Mouse (Mus musculus) limb, embryonic 12.5 days (tissue): ENCODE measurements around the gene Sv2b. TPM values are rescaled to one million over a fixed set of nuclear protein-coding genes. Genes with fewer than 3 reads are reported as not detected.

Source experiments
- ATAC-seq: fragments of 200-750 bp; cut with Nextera tagmentation; 2 replicates; pipeline ENCODE4 v1.8.0; 2017; ENCODE audit warnings: low read depth, moderate TSS enrichment; ENCODE audit not compliant: insufficient number of reproducible peaks, insufficient read depth, low FRiP score, low TSS enrichment
- H3K27ac ChIP-seq: fragments of 300-500 bp; sonication (generic); 2 replicates; pipeline ENCODE4 v1.5.1; 2016; ENCODE audit warnings: mild to moderate bottlenecking, moderate library complexity
- H3K27me3 ChIP-seq: fragments of 300-500 bp; sonication (generic); 2 replicates; pipeline ENCODE4 v1.6.1; 2016; ENCODE audit warnings: mild to moderate bottlenecking, moderate library complexity
- H3K36me3 ChIP-seq: fragments of 300-500 bp; sonication (generic); 2 replicates; pipeline ENCODE4 v1.6.1; 2016; ENCODE audit warnings: mild to moderate bottlenecking, moderate library complexity
- H3K4me1 ChIP-seq: fragments of 300-500 bp; sonication (generic); replicated peaks from 2 replicates; pipeline ENCODE4 v1.6.1; 2016
- H3K4me2 ChIP-seq: fragments of 300-500 bp; sonication (generic); 2 replicates; pipeline ENCODE4 v1.6.1; 2016; ENCODE audit warnings: mild to moderate bottlenecking, moderate library complexity
- H3K4me3 ChIP-seq: fragments of 300-500 bp; sonication (generic); replicated peaks from 2 replicates; pipeline ENCODE4 v1.5.1; 2016; ENCODE audit warnings: mild to moderate bottlenecking
- H3K9ac ChIP-seq: fragments of 300-500 bp; sonication (generic); replicated peaks from 2 replicates; pipeline ENCODE4 v1.6.1; 2016; ENCODE audit warnings: mild to moderate bottlenecking, moderate library complexity
- H3K9me3 ChIP-seq: fragments of 300-500 bp; sonication (generic); 2 replicates; pipeline ENCODE4 v1.6.1; 2016; ENCODE audit warnings: mild to moderate bottlenecking, moderate library complexity
- whole genome bisulfite sequencing: fragments of 180-500 bp; shearing (Covaris S2); methylation state at CpG from one replicate; pipeline ENCODE4 v1.1.7; 2016; 5-methylcytosine and 5-hydroxymethylcytosine counted together
- polyA plus RNA-seq: library from polyadenylated mRNA; unstranded; fragments of >200 nt; fragmentation: Nextera tagmentation; extraction: Ambion mirVana; gene quantifications from 2 replicates; pipeline ENCODE4 v1.2.1, GENCODE M21; 2016

The Sv2b gene
- polyA plus RNA-seq, 1 experiment from 2014 or later = 1.8 TPM

- Histone ChIP-seq H3K4me3 (no peak overlapping the region), H3K9ac (no peak overlapping the region), H3K27me3 (no peaks in the 10 kb centered on the region), H3K27ac (no peak overlapping the region), H3K36me3 (no peaks in the 10 kb centered on the region), H3K4me2 (no peak overlapping the region), H3K4me1 (peaks cover 38% of the 10 kb centered on the region), H3K9me3 (no peaks in the 10 kb centered on the region)
- ATAC-seq = no peak
- 59% methylated on average over 2 of the region's 2 CpGs for WGBS
Measured at GRCm38 (mm10) chr7:75139306-75139705, 169.8 kb downstream of the Sv2b start.

DNA sequence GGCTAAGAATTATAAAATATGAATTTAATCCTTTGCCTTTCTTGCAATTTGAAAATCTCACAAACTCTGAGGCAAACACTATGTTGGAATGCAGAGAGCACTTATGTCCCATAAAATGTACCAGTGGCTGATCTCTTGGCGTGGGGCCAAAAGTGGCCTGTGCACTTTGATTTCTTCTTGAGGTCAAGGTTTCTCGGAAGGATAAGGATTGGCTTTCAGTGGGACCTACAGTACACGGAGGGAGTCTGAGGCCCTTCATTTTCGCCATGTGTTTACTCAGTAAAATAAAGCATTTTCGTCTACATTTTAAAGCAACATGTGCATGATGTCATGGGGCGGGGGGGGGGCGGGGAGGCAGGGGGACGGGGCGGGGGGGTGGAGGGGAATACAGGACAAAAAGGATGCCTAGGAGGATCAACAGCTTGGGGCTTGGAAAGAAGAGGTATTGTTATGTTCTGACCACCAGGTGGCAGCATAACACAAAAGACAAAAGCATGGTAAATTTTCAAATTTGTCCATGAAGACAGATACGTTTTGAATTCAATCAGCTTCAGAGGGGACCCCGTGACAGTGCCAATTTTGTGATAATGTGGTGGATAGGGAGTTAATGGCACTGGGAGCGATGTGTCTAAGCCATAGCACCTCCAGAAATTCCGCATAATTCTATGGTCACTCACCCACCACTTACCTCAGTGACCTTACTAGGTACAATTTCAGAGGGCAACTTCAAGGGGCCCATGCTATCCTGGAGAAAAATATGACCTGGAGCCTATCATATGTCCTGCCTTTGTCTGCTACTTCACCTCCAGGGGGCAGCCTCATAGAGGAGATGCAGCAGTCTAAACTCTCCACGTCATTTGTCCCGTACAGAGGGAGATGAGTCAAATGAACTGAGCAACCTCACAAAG, 174.1 kb downstream of the Sv2b start:
- no peaks in the 10 kb centered on the region for H3K9me3 ChIP-seq
- H3K36me3 ChIP-seq = no peaks in the 10 kb centered on the region
- no peak overlapping the region for H3K9ac ChIP-seq
- H3K27me3 ChIP-seq = no peaks in the 10 kb centered on the region
- peaks cover 16% of the 10 kb centered on the region for H3K4me1 ChIP-seq
- H3K4me3 ChIP-seq = no peak overlapping the region
- 26% methylated on average over 15 of the region's 15 CpGs for WGBS
- 0 out of 2 replicates have a peak, but pooled peaks have one; percentile 17 for ATAC-seq
- H3K27ac ChIP-seq = no peak overlapping the region
- no peak overlapping the region for H3K4me2 ChIP-seq

DNA sequence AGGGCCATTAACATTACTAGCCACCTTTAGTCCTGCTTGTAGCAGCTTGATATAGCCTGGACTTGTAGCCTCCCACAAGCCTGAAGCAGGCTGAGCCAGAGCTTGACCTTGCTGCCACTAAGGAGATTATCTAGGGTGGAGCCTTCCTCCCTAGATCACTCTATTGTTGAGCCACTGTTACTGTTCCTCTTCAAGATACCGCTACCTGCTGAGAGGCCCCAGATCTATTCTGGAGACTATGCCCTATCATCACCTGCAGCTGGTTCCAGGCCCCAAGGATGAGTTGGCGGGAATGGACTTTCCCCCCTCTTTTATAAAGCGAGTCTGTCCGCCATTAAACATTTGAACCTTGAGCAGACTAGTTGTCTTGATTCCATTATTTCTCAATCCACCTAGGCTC, 181.0 kb downstream of the Sv2b start:
- Histone ChIP-seq H3K4me1 (no peaks in the 10 kb centered on the region), H3K36me3 (no peaks in the 10 kb centered on the region), H3K9ac (no peak overlapping the region), H3K4me2 (no peak overlapping the region), H3K4me3 (no peak overlapping the region), H3K9me3 (no peaks in the 10 kb centered on the region), H3K27ac (no peak overlapping the region), H3K27me3 (no peaks in the 10 kb centered on the region)
- no peak for ATAC-seq
- 91% methylated on average over 4 of the region's 4 CpGs for WGBS

- Histone ChIP-seq H3K27ac (no peak overlapping the region), H3K27me3 (no peaks in the 10 kb centered on the region), H3K9ac (no peak overlapping the region), H3K4me3 (no peak overlapping the region), H3K4me1 (no peaks in the 10 kb centered on the region), H3K9me3 (no peaks in the 10 kb centered on the region), H3K4me2 (no peak overlapping the region), H3K36me3 (no peaks in the 10 kb centered on the region)
- ATAC-seq = no peak
- 85% methylated on average over 5 of the region's 5 CpGs for WGBS
Measured at GRCm38 (mm10) chr7:75124067-75124466, 185.0 kb downstream of the Sv2b start.

GRCm38 (mm10) chr7:75118022-75118673, 190.9 kb downstream of the Sv2b start:
- WGBS = 53% methylated on average over 7 of the region's 7 CpGs
- no peaks in the 10 kb centered on the region for H3K36me3 ChIP-seq
- no peaks in the 10 kb centered on the region for H3K9me3 ChIP-seq
- peak overlapping the region; percentile 52 for H3K4me2 ChIP-seq
- peak; percentile 68 for ATAC-seq
- H3K27ac ChIP-seq = no peak overlapping the region
- H3K27me3 ChIP-seq = no peaks in the 10 kb centered on the region; the same call in 1 of the 2 replicates
- H3K4me1 ChIP-seq = no peaks in the 10 kb centered on the region
- H3K9ac ChIP-seq = no peak overlapping the region
- H3K4me3 ChIP-seq = peak overlapping the region; percentile 26

DNA sequence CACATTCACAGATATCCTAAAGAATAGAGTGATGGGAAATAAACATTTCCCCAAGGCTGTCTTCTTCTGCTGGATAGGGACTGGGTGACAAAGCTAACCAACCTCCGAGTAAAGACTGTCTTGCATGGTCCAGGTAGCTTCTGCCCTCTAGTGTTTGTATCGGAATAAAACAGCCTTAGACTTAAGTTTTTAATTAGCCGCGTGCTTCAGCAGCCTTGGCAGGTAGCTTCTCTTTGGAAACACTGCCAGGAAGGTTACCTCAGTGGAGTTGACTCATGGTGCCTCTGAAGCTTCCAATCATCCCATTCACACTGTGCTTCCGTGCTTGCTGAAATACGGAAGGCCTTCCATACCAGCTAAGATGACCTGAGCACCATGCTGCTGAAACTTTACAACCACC, 198.4 kb downstream of the Sv2b start:
- H3K9me3 ChIP-seq = no peaks in the 10 kb centered on the region
- ATAC-seq = no peak
- no peak overlapping the region for H3K27ac ChIP-seq
- no peaks in the 10 kb centered on the region for H3K4me1 ChIP-seq
- H3K4me3 ChIP-seq = no peak overlapping the region
- H3K9ac ChIP-seq = no peak overlapping the region
- H3K36me3 ChIP-seq = no peaks in the 10 kb centered on the region
- H3K4me2 ChIP-seq = no peak overlapping the region
- WGBS = 13% methylated on average over 6 of the region's 6 CpGs
- no peaks in the 10 kb centered on the region; the same call in 1 of the 2 replicates for H3K27me3 ChIP-seq

DNA sequence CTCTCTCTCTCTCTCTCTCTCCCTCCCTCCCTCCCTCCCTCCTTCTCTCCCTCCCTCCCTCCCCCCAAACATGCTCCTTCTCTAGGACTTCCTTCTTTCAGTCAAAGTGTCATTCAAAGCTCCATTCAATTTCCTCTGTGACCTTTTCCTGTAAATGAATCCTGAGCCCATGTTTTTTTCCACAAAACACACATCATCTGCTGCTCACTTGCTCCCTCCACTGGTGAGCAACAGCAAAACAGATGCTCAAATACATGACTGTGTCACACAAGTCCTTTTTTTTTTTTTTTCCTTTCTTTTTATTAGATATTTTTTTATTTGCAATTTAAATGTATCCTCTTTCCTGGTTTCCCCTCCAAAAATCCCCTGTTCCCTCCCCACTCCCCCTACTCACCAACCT, 201.6 kb downstream of the Sv2b start:
- Histone ChIP-seq H3K9ac (no peak overlapping the region), H3K27ac (no peak overlapping the region), H3K9me3 (no peaks in the 10 kb centered on the region), H3K27me3 (no peaks in the 10 kb centered on the region; the same call in 1 of the 2 replicates), H3K36me3 (no peaks in the 10 kb centered on the region), H3K4me3 (no peak overlapping the region), H3K4me1 (no peaks in the 10 kb centered on the region), H3K4me2 (no peak overlapping the region)
- ATAC-seq = no peak

DNA sequence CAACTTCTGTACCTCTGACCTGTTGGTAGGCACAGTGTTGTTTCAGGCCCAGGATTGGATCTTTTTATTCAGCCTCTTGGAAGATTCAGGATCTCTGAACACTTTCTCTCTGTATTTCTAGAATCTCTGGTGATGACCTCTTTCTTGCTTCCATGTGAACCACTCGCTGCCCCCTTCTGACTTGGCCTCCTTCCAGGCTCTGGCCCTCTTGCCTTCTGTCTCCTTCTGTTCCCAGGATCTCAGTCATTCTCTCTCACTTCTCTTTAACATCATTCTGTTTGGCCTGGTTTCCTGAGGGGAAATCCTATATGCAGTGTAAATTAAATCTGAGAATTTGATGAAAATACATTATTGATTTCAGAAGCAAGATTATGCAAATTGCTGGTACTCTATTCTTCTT, 205.2 kb downstream of the Sv2b start:
- Histone ChIP-seq H3K9me3 (no peaks in the 10 kb centered on the region), H3K4me3 (no peak overlapping the region), H3K4me1 (no peaks in the 10 kb centered on the region), H3K27ac (no peak overlapping the region), H3K9ac (no peak overlapping the region), H3K36me3 (no peaks in the 10 kb centered on the region), H3K4me2 (no peak overlapping the region), H3K27me3 (no peaks in the 10 kb centered on the region)
- 65% methylated on average over 1 of the region's 1 CpGs for WGBS
- ATAC-seq = no peak

- no peak overlapping the region for H3K4me3 ChIP-seq
- no peaks in the 10 kb centered on the region for H3K36me3 ChIP-seq
- H3K4me2 ChIP-seq = no peak overlapping the region
- no peaks in the 10 kb centered on the region for H3K4me1 ChIP-seq
- WGBS = 70% methylated on average over 17 of the region's 17 CpGs
- H3K27ac ChIP-seq = no peak overlapping the region
- no peaks in the 10 kb centered on the region for H3K27me3 ChIP-seq
- no peaks in the 10 kb centered on the region for H3K9me3 ChIP-seq
- no peak overlapping the region for H3K9ac ChIP-seq
- no peak for ATAC-seq
Measured at GRCm38 (mm10) chr7:75102536-75103332, 206.3 kb downstream of the Sv2b start.

DNA sequence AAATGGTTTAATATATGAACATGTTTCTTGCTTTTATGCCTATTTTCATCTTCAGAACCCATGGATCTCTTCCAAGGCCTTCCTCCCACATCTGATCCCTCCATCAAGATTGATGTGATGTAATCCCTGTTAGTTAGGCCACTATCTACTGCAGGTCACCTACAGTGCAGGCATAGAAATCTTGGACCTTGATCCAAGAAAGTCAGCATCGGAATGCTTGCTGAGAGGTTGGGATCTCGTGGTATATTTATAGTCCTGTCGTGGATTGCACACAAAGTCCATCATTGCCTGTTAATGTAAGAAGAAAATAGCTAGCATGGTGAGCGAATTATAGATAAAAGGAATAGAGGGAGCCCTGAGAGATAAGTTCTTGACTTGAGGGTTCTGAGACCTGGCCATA, 223.6 kb downstream of the Sv2b start:
- Histone ChIP-seq H3K27me3 (no peaks in the 10 kb centered on the region), H3K4me2 (no peak overlapping the region), H3K4me3 (no peak overlapping the region), H3K4me1 (no peaks in the 10 kb centered on the region), H3K9me3 (no peaks in the 10 kb centered on the region), H3K27ac (no peak overlapping the region), H3K9ac (no peak overlapping the region), H3K36me3 (no peaks in the 10 kb centered on the region)
- ATAC-seq = no peak
- 88% methylated on average over 4 of the region's 4 CpGs for WGBS

GRCm38 (mm10) chr7:75080163-75080562, 228.9 kb downstream of the Sv2b start:
- no peaks in the 10 kb centered on the region for H3K9me3 ChIP-seq
- no peak for ATAC-seq
- H3K4me3 ChIP-seq = no peak overlapping the region
- no peak overlapping the region for H3K9ac ChIP-seq
- H3K36me3 ChIP-seq = no peaks in the 10 kb centered on the region
- no peak overlapping the region for H3K27ac ChIP-seq
- no peak overlapping the region for H3K4me2 ChIP-seq
- no peaks in the 10 kb centered on the region for H3K4me1 ChIP-seq
- no peaks in the 10 kb centered on the region for H3K27me3 ChIP-seq
